Comparison of ENCODE assay signal across 13 mouse cellular contexts in the genomic region with DNA sequence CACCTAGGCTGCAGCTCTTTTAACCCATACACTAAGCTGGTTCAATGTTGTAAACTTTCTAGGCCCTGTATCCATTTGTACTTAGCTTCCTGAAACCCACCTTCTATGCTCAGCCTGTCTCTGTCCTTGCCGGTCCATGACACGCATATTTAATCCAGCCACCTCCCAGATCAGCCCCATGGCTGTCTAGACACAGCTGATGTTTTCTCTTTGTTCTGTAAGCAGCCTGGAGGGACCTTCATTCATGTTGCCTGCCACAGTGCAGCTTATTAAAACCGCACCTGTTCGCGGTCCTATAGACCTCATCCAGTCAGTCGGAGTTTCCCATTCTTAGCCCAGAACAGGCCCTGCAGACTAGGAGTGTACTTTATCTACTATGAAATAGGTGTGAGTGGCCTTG. TPM values are rescaled to one million over a fixed set of nuclear protein-coding genes. Genes with fewer than 3 reads are reported as not detected.
DNase-seq lines count a peak whose midpoint lies in the region; ATAC-seq and TF ChIP-seq lines count a peak whose summit lies in the region.
"Had no signal": no experiment of that assay in that cellular context is flagged by ENCODE, and none has a peak within 500 bp of the region (broad histone marks: within the 10 kb centered on the region; RNA-seq: fewer than 3 reads in every experiment).

No protein-coding gene starts in this region.

- no peak overlapping the region for H3K4me3 ChIP-seq in kidney, postnatal 0 days (replicated peaks; ENCODE audit: low read depth, low read length)
- no peak overlapping the region for H3K4me3 ChIP-seq in kidney, embryonic 15.5 days (replicated peaks)
- no peak overlapping the region for H3K4me3 ChIP-seq in forebrain, embryonic 12.5 days (replicated peaks)
- no peak overlapping the region for H3K4me3 ChIP-seq in intestine, postnatal 0 days (ENCODE audit: low read depth, low read length)
- no peak overlapping the region for H3K4me3 ChIP-seq in neural tube, embryonic 14.5 days (ENCODE audit: low read depth, low read length)
- H3K4me3 ChIP-seq in limb, embryonic 10.5 days, result no peak overlapping the region
- H3K4me3 ChIP-seq: erythroblast, embryonic 14.5 days; limb, embryonic 12.5 days; megakaryocyte, embryonic 14.5 days had no signal

- no peak for TF ChIP-seq CTCF in kidney, postnatal 0 days (IDR thresholded peaks at IDR 0.05; ENCODE audit: low read depth)
- TF ChIP-seq CTCF in intestine, postnatal 0 days (IDR thresholded peaks at IDR 0.05; ENCODE audit: low read depth), result no peak

- DNase-seq in kidney, postnatal 0 days (ENCODE audit: low spot score), result no peak
- DNase-seq in spleen, adult 18-20 months, result no peak
- no peak for DNase-seq in limb, embryonic 10.5 days (ENCODE audit: low spot score)
- DNase-seq: cerebellum, adult 8-10 months; heart, adult 11 months had no signal

- no peak overlapping the region for H3K4me2 ChIP-seq in kidney, postnatal 0 days (ENCODE audit: low read length)
- H3K4me2 ChIP-seq in kidney, embryonic 15.5 days, result no peak overlapping the region
- H3K4me2 ChIP-seq in forebrain, embryonic 12.5 days, result no peak overlapping the region
- no peak overlapping the region for H3K4me2 ChIP-seq in intestine, postnatal 0 days (replicated peaks; ENCODE audit: low read depth)
- H3K4me2 ChIP-seq in neural tube, embryonic 14.5 days (ENCODE audit: low read depth, low read length), result no peak overlapping the region
- H3K4me2 ChIP-seq: limb, embryonic 12.5 days had no signal

- no peak overlapping the region for H3K9ac ChIP-seq in kidney, postnatal 0 days (ENCODE audit: low read depth, low read length)
- H3K9ac ChIP-seq in kidney, embryonic 15.5 days, result no peak overlapping the region
- H3K9ac ChIP-seq in forebrain, embryonic 12.5 days, result no peak overlapping the region
- no peak overlapping the region for H3K9ac ChIP-seq in intestine, postnatal 0 days (ENCODE audit: low read depth, low read length)
- no peak overlapping the region for H3K9ac ChIP-seq in neural tube, embryonic 14.5 days (replicated peaks; ENCODE audit: low read depth, low read length)
- H3K9ac ChIP-seq: limb, embryonic 12.5 days had no signal

- peak overlapping the region; percentile 19; the same call in 1 of the 2 replicates for H3K27ac ChIP-seq in kidney, postnatal 0 days
- no peak overlapping the region for H3K27ac ChIP-seq in kidney, embryonic 15.5 days
- H3K27ac ChIP-seq in forebrain, embryonic 12.5 days, result no peak overlapping the region
- peak overlapping the region; percentile 60; the same call in 1 of the 2 replicates for H3K27ac ChIP-seq in intestine, postnatal 0 days (ENCODE audit: low read depth, low read length)
- 0 out of 2 replicates have a peak overlapping the region, but pooled peaks have one; percentile 2 for H3K27ac ChIP-seq in neural tube, embryonic 14.5 days (ENCODE audit: low read depth, low read length)
- no peak overlapping the region for H3K27ac ChIP-seq in limb, embryonic 10.5 days
- H3K27ac ChIP-seq: limb, embryonic 12.5 days had no signal

- WGBS in kidney, postnatal 0 days, result 71% methylated on average over 6 of the region's 6 CpGs
- WGBS in kidney, embryonic 15.5 days, result 76% methylated on average over 6 of the region's 6 CpGs
- WGBS in forebrain, embryonic 12.5 days, result 53% methylated on average over 6 of the region's 6 CpGs
- WGBS in intestine, postnatal 0 days, result 44% methylated on average over 6 of the region's 6 CpGs
- 30% methylated on average over 6 of the region's 6 CpGs for WGBS in neural tube, embryonic 14.5 days
- 95% methylated on average over 6 of the region's 6 CpGs for WGBS in limb, embryonic 10.5 days

- no peaks in the 10 kb centered on the region for H3K27me3 ChIP-seq in kidney, postnatal 0 days (ENCODE audit: insufficient read depth, low read length)
- H3K27me3 ChIP-seq in kidney, embryonic 15.5 days, result no peaks in the 10 kb centered on the region
- H3K27me3 ChIP-seq in forebrain, embryonic 12.5 days, result no peaks in the 10 kb centered on the region
- no peaks in the 10 kb centered on the region for H3K27me3 ChIP-seq in intestine, postnatal 0 days (replicated peaks; ENCODE audit: control insufficient read depth, insufficient read depth, low read length)
- no peaks in the 10 kb centered on the region for H3K27me3 ChIP-seq in neural tube, embryonic 14.5 days (ENCODE audit: control insufficient read depth, insufficient read depth, low read length)
- H3K27me3 ChIP-seq in limb, embryonic 10.5 days (ENCODE audit: low read depth, poor library complexity, severe bottlenecking), result no peaks in the 10 kb centered on the region
- H3K27me3 ChIP-seq: limb, embryonic 12.5 days had no signal

- H3K36me3 ChIP-seq in kidney, postnatal 0 days (ENCODE audit: insufficient read depth, low read length), result 0 out of 2 replicates have a peak, but pooled peaks cover 3% of the 10 kb centered on the region
- H3K36me3 ChIP-seq in kidney, embryonic 15.5 days, result peaks cover 27% of the 10 kb centered on the region
- peaks cover 23% of the 10 kb centered on the region for H3K36me3 ChIP-seq in forebrain, embryonic 12.5 days (replicated peaks)
- peaks cover 26% of the 10 kb centered on the region for H3K36me3 ChIP-seq in intestine, postnatal 0 days (ENCODE audit: control insufficient read depth, insufficient read depth)
- no peaks in the 10 kb centered on the region for H3K36me3 ChIP-seq in neural tube, embryonic 14.5 days (ENCODE audit: control insufficient read depth, insufficient read depth, low read length)
- peaks cover 17% of the 10 kb centered on the region for H3K36me3 ChIP-seq in limb, embryonic 10.5 days

- H3K4me1 ChIP-seq in kidney, postnatal 0 days (replicated peaks; ENCODE audit: insufficient read depth, low read length), result peaks cover 85% of the 10 kb centered on the region
- H3K4me1 ChIP-seq in kidney, embryonic 15.5 days, result peaks cover 98% of the 10 kb centered on the region
- H3K4me1 ChIP-seq in forebrain, embryonic 12.5 days, result peaks cover 55% of the 10 kb centered on the region
- H3K4me1 ChIP-seq in intestine, postnatal 0 days (replicated peaks; ENCODE audit: control insufficient read depth, insufficient read depth, low read length), result peaks cover 40% of the 10 kb centered on the region
- peaks cover 45% of the 10 kb centered on the region for H3K4me1 ChIP-seq in neural tube, embryonic 14.5 days (ENCODE audit: control insufficient read depth, insufficient read depth, low read length)
- peaks cover 44% of the 10 kb centered on the region for H3K4me1 ChIP-seq in limb, embryonic 10.5 days

- no peaks in the 10 kb centered on the region for H3K9me3 ChIP-seq in kidney, postnatal 0 days (replicated peaks; ENCODE audit: low read length)
- H3K9me3 ChIP-seq in kidney, embryonic 15.5 days (replicated peaks), result no peaks in the 10 kb centered on the region
- H3K9me3 ChIP-seq in forebrain, embryonic 12.5 days, result no peaks in the 10 kb centered on the region
- no peaks in the 10 kb centered on the region for H3K9me3 ChIP-seq in intestine, postnatal 0 days (ENCODE audit: control insufficient read depth)
- no peaks in the 10 kb centered on the region for H3K9me3 ChIP-seq in neural tube, embryonic 14.5 days (ENCODE audit: control insufficient read depth, low read length)
- H3K9me3 ChIP-seq in limb, embryonic 10.5 days (replicated peaks), result no peaks in the 10 kb centered on the region
- H3K9me3 ChIP-seq: limb, embryonic 12.5 days; megakaryocyte, embryonic 14.5 days had no signal

- no peak for ATAC-seq in kidney, postnatal 0 days (replicated peaks; ENCODE audit: low FRiP score, low read depth)
- ATAC-seq in kidney, embryonic 15.5 days (replicated peaks; ENCODE audit: low FRiP score), result no peak
- ATAC-seq in forebrain, embryonic 12.5 days (ENCODE audit: low FRiP score), result peak; percentile 55; the same call in 1 of the 2 replicates
- ATAC-seq in intestine, postnatal 0 days, result no peak
- peak; percentile 36; the same call in 1 of the 2 replicates for ATAC-seq in neural tube, embryonic 14.5 days (ENCODE audit: low read depth)
- ATAC-seq: CD4-positive, CD25-positive, alpha-beta regulatory T cell, adult 4 months had no signal

RNA-seq across cellular contexts. Expression of a gene that starts 8.9 kb away (rescaled TPM):
- polyA plus RNA-seq in kidney, postnatal 0 days (2015; fragmentation: Nextera tagmentation; extraction: Ambion mirVana), result 13.7 and 23.6 TPM in 2 replicates
- polyA plus RNA-seq in kidney, embryonic 15.5 days (2015; fragmentation: Nextera tagmentation; extraction: Ambion mirVana), result 7.2 and 7.5 TPM in 2 replicates
- 5.1 and 8.4 TPM in 2 replicates for polyA plus RNA-seq in forebrain, embryonic 12.5 days (2016; fragmentation: Nextera tagmentation; extraction: Ambion mirVana)
- 6.4 and 6.7 TPM in 2 replicates for polyA plus RNA-seq in intestine, postnatal 0 days (2015; fragmentation: Nextera tagmentation; extraction: Ambion mirVana)
- 17.7 and 18.1 TPM in 2 replicates for polyA plus RNA-seq in neural tube, embryonic 14.5 days (2014; fragmentation: Nextera tagmentation; extraction: Ambion mirVana)
- 3.0 and 3.6 TPM in 2 replicates for polyA plus RNA-seq in limb, embryonic 10.5 days (2016; fragmentation: Nextera tagmentation; extraction: Ambion mirVana)

Comparison
In these comparisons a context has a peak if more than half of its experiments do, and no peak if none do; other contexts are left out.
1. H3K27ac ChIP-seq: peak in kidney, postnatal 0 days (single experiment), intestine, postnatal 0 days (single experiment) and neural tube, embryonic 14.5 days (single experiment); none in kidney, embryonic 15.5 days (single experiment), forebrain, embryonic 12.5 days (single experiment) and limb, embryonic 10.5 days (single experiment).
2. ATAC-seq: peak in forebrain, embryonic 12.5 days (single experiment) and neural tube, embryonic 14.5 days (single experiment); none in kidney, postnatal 0 days (single experiment), kidney, embryonic 15.5 days (single experiment) and intestine, postnatal 0 days (single experiment).